Mouse (Mus musculus) C2C12 (cell line): ENCODE results near the gene Zswim3.

Experiments
- CEBPB ChIP-seq: IDR thresholded peaks from one replicate; pipeline ENCODE4 v1.6.1; 2011; ENCODE audit warnings: low read depth, mild to moderate bottlenecking, control low read depth, moderate library complexity
- CTCF ChIP-seq: IDR thresholded peaks from one replicate; pipeline ENCODE4 v1.5.1; 2011; ENCODE audit not compliant: control insufficient read depth, insufficient read depth, insufficient read length
- FOSL1 ChIP-seq: IDR thresholded peaks from one replicate; pipeline ENCODE4 v1.8.0; 2011; ENCODE audit warnings: mild to moderate bottlenecking, low read length; ENCODE audit not compliant: poor library complexity, insufficient read depth, severe bottlenecking
- MYOG ChIP-seq: IDR thresholded peaks from one replicate; pipeline ENCODE4 v1.6.1; 2011; ENCODE audit not compliant: control insufficient read depth, insufficient read length; ENCODE audit errors: extremely low read depth
- USF1 ChIP-seq: IDR thresholded peaks from one replicate; pipeline ENCODE4 v1.6.1; 2011; ENCODE audit warnings: low read depth, mild to moderate bottlenecking, control low read depth, moderate library complexity

GRCm38 (mm10) chr2:164757841-164758240, 47.1 kb upstream of the Zswim3 start:
- TF ChIP-seq CEBPB: no peak
- TF ChIP-seq FOSL1: no peak
- no peak for TF ChIP-seq CTCF
- TF ChIP-seq MYOG: no peak
- no peak for TF ChIP-seq USF1
